Mouse (Mus musculus) spleen, adult 2 months (tissue): ENCODE measurements around the gene Myom3. TPM values are rescaled to one million over a fixed set of nuclear protein-coding genes. Genes with fewer than 3 reads are reported as not detected.
"Not testable (repeated sequence)": the region's sequence is repeated elsewhere in the genome, so short reads cannot be mapped to it uniquely, and the experiment has no call there.

Experiments
- DNase-seq, 2 experiments: peaks; one replicate each; pipeline versions ENCODE4 v3.0.0 to v3.0.0-alpha.2; 2012 to 2021; ENCODE audit warnings: low spot score in 2 of 2, low read depth in 1 of 2
- H3K27ac ChIP-seq: fragments of 200-500 bp; 2 replicates; pipeline ENCODE4 v1.5.1; 2012; ENCODE audit warnings: low read length, inconsistent platforms; ENCODE audit not compliant: insufficient read depth
- H3K27me3 ChIP-seq: fragments of 200-500 bp; 2 replicates; pipeline ENCODE4 v1.6.1; 2012; ENCODE audit warnings: mild to moderate bottlenecking, moderate library complexity, low read length, inconsistent platforms; ENCODE audit not compliant: control insufficient read depth, insufficient read depth
- H3K36me3 ChIP-seq: fragments of 200-500 bp; 2 replicates; pipeline ENCODE4 v1.6.1; 2012; ENCODE audit warnings: mild to moderate bottlenecking, low read length, inconsistent platforms; ENCODE audit not compliant: control insufficient read depth, insufficient read depth
- H3K4me1 ChIP-seq: fragments of 200-500 bp; 2 replicates; pipeline ENCODE4 v1.6.1; 2011; ENCODE audit warnings: inconsistent platforms; ENCODE audit not compliant: control insufficient read depth, insufficient read depth, insufficient read length
- H3K4me3 ChIP-seq: fragments of 200-500 bp; 2 replicates; pipeline ENCODE4 v1.5.1; 2011; ENCODE audit warnings: mild to moderate bottlenecking, inconsistent platforms; ENCODE audit not compliant: insufficient read depth, insufficient read length; ENCODE audit errors: extremely low read depth
- CTCF ChIP-seq: fragments of 200-500 bp; IDR thresholded peaks from 2 replicates; pipeline ENCODE4 v1.5.1; 2011; ENCODE audit warnings: mild to moderate bottlenecking, inconsistent platforms; ENCODE audit not compliant: insufficient read depth, insufficient read length, insufficient replicate concordance; ENCODE audit errors: extremely low read depth
- POLR2A ChIP-seq: fragments of 200-500 bp; IDR thresholded peaks from 2 replicates; pipeline ENCODE4 v1.6.1; 2011; ENCODE audit warnings: low read depth, low read length, inconsistent platforms
- WGBS: fragments of 180-500 bp; shearing (Covaris S2); methylation state at CpG from one replicate; pipeline ENCODE4 v1.1.7; 2018; 5-methylcytosine and 5-hydroxymethylcytosine counted together
- polyA plus RNA-seq: library from polyadenylated mRNA; depleted of rRNA; stranded (reverse); fragments of >200 nt; gene quantifications from 2 replicates; pipeline ENCODE4 v1.2.3, GENCODE M21; 2012; rRNA removed

Myom3 gene
- 0.20 and 0.22 TPM in 2 replicates for polyA plus RNA-seq

DNA sequence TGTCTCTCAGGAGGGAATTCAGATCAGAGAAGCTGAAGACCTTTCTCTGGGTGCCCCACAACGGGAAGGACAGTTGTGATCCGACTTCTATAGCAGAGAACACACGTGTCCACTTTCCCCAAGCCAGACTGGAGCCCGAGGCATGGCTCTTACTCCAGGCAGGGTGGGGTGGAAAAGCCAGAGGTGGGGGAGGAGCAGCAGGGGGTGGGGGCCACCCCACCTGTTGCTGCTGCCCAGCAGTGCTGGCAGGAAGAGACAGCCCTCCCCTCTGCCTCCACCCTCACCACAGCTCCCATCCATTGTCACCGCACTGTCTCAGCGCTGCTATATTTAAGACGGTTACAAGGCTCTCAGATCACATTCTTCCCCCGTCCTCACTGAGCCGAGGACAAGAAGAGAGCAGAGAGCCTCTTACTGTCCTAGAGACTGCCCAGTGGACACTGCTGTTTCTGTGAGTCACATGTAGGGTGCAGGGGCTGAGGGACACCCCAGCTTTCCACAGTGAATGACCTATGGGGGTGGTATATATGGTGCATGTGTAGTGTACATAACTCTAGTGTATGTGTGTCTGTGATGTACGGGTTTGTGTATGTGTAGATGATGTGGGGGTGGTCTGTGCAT is at the start of gene Myom3:
Myom3 (plus strand) TSS at position 360 of the 621 bp plus-strand sequence.
- H3K4me1 ChIP-seq: no peaks in the 10 kb centered on the region; the same call in none of the 2 replicates
- TF ChIP-seq CTCF (no peak), POLR2A (no peak)
- no peak within 1 kb of the TSS for H3K27ac ChIP-seq
- no peaks in the 10 kb centered on the region for H3K27me3 ChIP-seq
- WGBS: 40% methylated on average over 10 of the region's 10 CpGs
- no peak within 1 kb of the TSS for H3K4me3 ChIP-seq
- no peak for DNase-seq
- H3K36me3 ChIP-seq: no peaks in the 10 kb centered on the region

DNA sequence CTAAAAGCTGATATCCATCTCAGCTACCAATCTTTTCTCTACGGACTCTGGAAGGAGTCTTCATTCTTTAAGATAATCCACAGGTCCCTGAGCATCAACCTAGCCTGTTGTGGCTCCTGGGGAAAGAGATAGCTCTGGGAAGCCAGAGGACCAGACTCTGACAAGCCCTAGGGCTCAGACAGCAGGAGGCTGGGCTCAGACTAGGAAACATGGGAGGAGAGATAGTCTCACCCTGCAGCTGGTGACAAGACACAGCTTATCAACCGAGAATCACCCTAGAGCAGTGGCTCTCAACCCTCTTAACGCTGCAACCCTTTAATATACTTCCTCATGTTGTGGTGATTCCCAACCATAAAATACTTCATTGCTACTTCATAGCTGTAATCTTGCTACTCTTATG is 49.1 kb upstream of the Myom3 start:
- H3K36me3 ChIP-seq: no peaks in the 10 kb centered on the region
- no peak overlapping the region for H3K4me3 ChIP-seq
- H3K27me3 ChIP-seq: no peaks in the 10 kb centered on the region
- no peak for TF ChIP-seq CTCF
- TF ChIP-seq POLR2A: no peak
- no peaks in the 10 kb centered on the region for H3K4me1 ChIP-seq
- no peak overlapping the region for H3K27ac ChIP-seq
- WGBS: 66% methylated on average over 3 of the region's 3 CpGs
- DNase-seq: no peak

DNA sequence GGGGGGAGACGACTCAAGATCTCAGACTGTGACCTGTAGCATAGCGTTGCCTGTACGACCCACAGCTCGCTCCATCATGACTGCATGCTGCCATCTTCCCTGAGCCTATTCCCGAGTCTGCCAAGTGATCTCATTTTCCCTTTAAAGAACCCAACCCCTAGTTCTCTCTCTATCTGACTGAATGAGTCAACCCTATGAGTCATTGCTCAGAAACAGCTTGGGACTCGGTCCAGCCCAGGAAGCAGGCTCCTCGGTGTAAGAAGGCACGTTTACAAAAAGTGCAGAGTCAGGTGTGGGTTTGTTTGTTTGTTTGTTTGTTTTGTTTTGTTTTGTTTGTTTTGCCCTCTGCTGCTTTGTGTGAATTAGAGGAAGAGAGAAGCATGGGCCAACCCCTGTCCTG is 44.7 kb upstream of the Myom3 start:
- no peak overlapping the region for H3K27ac ChIP-seq
- no peaks in the 10 kb centered on the region for H3K36me3 ChIP-seq
- no peak overlapping the region for H3K4me3 ChIP-seq
- WGBS: 69% methylated on average over 8 of the region's 8 CpGs
- no peak for TF ChIP-seq CTCF
- no peak for TF ChIP-seq POLR2A
- no peak for DNase-seq
- no peaks in the 10 kb centered on the region for H3K4me1 ChIP-seq
- H3K27me3 ChIP-seq: no peaks in the 10 kb centered on the region

DNA sequence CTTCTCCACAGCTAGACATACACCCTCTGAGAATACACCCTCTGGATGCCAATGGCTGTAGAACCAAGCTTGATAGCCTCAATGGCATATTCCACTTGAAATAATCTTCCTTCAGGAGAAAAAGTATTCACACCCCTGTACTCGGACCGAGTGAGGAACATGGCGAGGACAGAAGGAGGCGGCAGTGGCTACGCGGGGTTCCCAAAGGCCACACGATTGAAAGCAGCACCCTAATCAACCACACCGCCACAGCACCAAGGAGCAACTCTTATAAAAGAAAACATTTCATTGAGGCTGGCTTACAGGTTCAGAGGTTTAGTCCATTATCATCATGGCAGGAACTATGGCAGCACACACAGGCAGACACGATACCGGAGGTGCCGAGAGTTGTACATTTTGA is 43.1 kb upstream of the Myom3 start:
- not testable (repeated sequence) for H3K27ac ChIP-seq, H3K4me3 ChIP-seq, H3K27me3 ChIP-seq, H3K36me3 ChIP-seq, DNase-seq, H3K4me1 ChIP-seq
- WGBS: 92% methylated on average over 11 of the region's 11 CpGs

DNA sequence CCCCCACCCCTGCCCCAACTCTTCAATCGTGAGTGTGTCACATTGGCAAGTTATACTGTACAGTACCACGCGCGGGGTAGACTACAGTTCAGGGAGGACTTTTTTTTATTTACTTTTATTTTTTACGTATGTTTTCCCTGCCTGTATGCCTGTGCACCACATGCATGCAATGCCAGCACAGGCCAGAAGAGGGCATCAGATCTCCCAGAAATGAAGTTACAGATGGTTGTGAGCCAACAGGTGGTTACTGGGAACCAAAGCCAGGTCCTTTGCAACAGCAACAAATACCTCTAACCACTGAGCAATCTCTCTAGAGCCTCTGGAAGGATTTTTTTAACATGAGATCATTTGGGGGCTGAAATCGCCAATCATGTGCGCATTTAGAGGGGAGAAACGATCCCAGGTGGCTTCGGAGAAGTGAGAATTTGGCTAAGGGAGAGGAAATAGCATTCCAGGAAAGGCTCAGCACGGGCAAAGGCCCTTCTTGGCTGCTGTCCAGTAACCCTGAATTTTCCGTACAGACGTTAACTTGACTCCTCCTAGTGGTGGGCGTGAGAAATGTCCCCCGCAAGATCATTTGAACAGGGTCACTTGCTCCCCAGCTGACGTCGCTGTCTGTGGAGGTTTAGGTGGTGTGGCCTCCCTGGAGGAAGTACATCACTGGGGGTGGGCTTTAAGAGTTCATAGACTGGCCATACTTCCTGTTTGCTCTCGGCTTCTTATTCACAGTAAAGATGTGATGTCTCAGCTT is 36.8 kb upstream of the Myom3 start:
- Histone ChIP-seq H3K27me3 (no peaks in the 10 kb centered on the region), H3K27ac (no peak overlapping the region), H3K36me3 (no peaks in the 10 kb centered on the region), H3K4me3 (no peak overlapping the region), H3K4me1 (no peaks in the 10 kb centered on the region)
- no peak for DNase-seq
- TF ChIP-seq POLR2A: no peak
- no peak for TF ChIP-seq CTCF
- WGBS: 73% methylated on average over 17 of the region's 17 CpGs

DNA sequence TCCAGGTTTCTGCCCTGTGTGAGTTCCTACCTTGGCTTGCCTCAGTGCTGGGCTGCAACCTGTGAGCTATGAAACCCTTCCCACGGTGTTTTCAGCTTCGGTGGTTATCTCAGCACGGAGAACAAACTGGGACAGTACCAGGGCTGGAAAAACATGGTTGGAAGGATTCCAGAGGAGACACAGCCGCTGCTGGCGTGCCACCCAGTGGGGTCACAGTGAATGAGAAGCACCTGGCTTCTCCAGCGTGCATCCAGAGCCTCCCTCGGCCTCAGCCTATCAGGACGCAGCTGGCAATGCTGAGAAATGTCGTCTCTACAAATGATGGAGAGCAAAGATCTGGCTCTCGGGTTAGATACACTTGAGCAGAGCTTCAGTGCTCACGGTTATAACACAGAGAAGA is 33.1 kb upstream of the Myom3 start:
- Histone ChIP-seq H3K27ac (no peak overlapping the region), H3K27me3 (no peaks in the 10 kb centered on the region), H3K4me3 (no peak overlapping the region), H3K36me3 (no peaks in the 10 kb centered on the region), H3K4me1 (no peaks in the 10 kb centered on the region)
- DNase-seq: no peak
- TF ChIP-seq POLR2A (no peak), CTCF (no peak)
- 83% methylated on average over 11 of the region's 11 CpGs for WGBS

DNA sequence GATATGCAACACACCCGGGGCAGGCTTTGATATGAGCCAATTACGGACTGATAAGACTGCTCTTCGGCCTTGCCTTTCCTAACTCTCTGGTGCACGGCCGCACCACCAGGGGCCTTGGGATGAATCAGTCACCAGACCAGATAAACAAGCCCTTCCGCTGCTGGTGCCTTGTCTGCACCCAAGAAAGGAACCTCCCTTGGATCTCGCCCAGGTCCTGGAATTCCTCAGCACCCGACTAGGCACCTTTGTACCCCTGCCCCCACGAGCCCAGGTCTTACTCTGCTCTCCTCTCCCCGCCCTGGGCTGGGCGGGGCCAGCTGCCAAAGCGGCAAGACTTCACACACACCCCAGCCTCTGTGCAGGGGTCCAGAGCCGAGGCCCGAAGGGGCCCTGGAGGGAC is 31.7 kb upstream of the Myom3 start, which contains the start of gene Il22ra1:
Il22ra1 (plus strand) TSS at position 356 of the 400 bp plus-strand sequence.
- DNase-seq: no peak
- Histone ChIP-seq H3K4me1 (no peaks in the 10 kb centered on the region), H3K4me3 (no peak within 1 kb of the TSS), H3K27ac (no peak within 1 kb of the TSS), H3K36me3 (no peaks in the 10 kb centered on the region), H3K27me3 (no peaks in the 10 kb centered on the region)
- 49% methylated on average over 14 of the region's 14 CpGs for WGBS
- no peak for TF ChIP-seq CTCF
- no peak for TF ChIP-seq POLR2A
